Mouse (Mus musculus) forebrain, embryonic 13.5 days (tissue): ENCODE results near the gene Ntan1. TPM values are rescaled to one million over a fixed set of nuclear protein-coding genes. Genes with fewer than 3 reads are reported as not detected.
"Not testable (repeated sequence)": the region's sequence is repeated elsewhere in the genome, so short reads cannot be mapped to it uniquely, and the experiment has no call there.

ENCODE experiments used
- ATAC-seq: fragments of 200-750 bp; cut with Nextera tagmentation; 2 replicates; pipeline ENCODE4 v1.8.0; 2017
- H3K27ac ChIP-seq: fragments of 300-500 bp; sonication (generic); 2 replicates; pipeline ENCODE4 v1.5.1; 2015; ENCODE audit warnings: inconsistent platforms, mild to moderate bottlenecking, moderate library complexity
- H3K27me3 ChIP-seq: fragments of 300-500 bp; sonication (generic); 2 replicates; pipeline ENCODE4 v1.6.1; 2015; ENCODE audit warnings: mild to moderate bottlenecking, inconsistent platforms
- H3K36me3 ChIP-seq: fragments of 300-500 bp; sonication (generic); 2 replicates; pipeline ENCODE4 v1.6.1; 2015; ENCODE audit warnings: mild to moderate bottlenecking, inconsistent platforms; ENCODE audit not compliant: poor library complexity, severe bottlenecking
- H3K4me1 ChIP-seq: fragments of 300-500 bp; sonication (generic); 2 replicates; pipeline ENCODE4 v1.6.1; 2015; ENCODE audit warnings: inconsistent platforms
- H3K4me2 ChIP-seq: fragments of 300-500 bp; sonication (generic); 2 replicates; pipeline ENCODE4 v1.6.1; 2015; ENCODE audit warnings: inconsistent platforms, mild to moderate bottlenecking, moderate library complexity
- H3K4me3 ChIP-seq: fragments of 300-500 bp; sonication (generic); 2 replicates; pipeline ENCODE4 v1.5.1; 2015; ENCODE audit warnings: mild to moderate bottlenecking, inconsistent platforms
- H3K9ac ChIP-seq: fragments of 300-500 bp; sonication (generic); 2 replicates; pipeline ENCODE4 v1.6.1; 2015; ENCODE audit warnings: mild to moderate bottlenecking, inconsistent platforms
- H3K9me3 ChIP-seq: fragments of 300-500 bp; sonication (generic); replicated peaks from 2 replicates; pipeline ENCODE4 v1.6.1; 2016; ENCODE audit warnings: inconsistent platforms
- WGBS: fragments of 180-500 bp; shearing (Covaris S2); methylation state at CpG from one replicate; pipeline ENCODE4 v1.1.7; 2015; 5-methylcytosine and 5-hydroxymethylcytosine counted together
- polyA plus RNA-seq: library from polyadenylated mRNA; unstranded; fragments of >200 nt; fragmentation: Nextera tagmentation; extraction: Ambion mirVana; gene quantifications from 2 replicates; pipeline ENCODE4 v1.2.1, GENCODE M21; 2015

The Ntan1 gene
- polyA plus RNA-seq, 1 experiment from 2014 or later: 225 TPM

GRCm38 (mm10) chr16:13840056-13840455 lies 21.4 kb downstream of the Ntan1 start:
- H3K9me3 ChIP-seq: no peaks in the 10 kb centered on the region
- H3K27me3 ChIP-seq: no peaks in the 10 kb centered on the region
- H3K4me1 ChIP-seq: no peaks in the 10 kb centered on the region
- WGBS: 91% methylated on average over 7 of the region's 7 CpGs
- H3K4me2 ChIP-seq: no peak overlapping the region
- peaks cover 87% of the 10 kb centered on the region for H3K36me3 ChIP-seq
- no peak overlapping the region for H3K4me3 ChIP-seq
- H3K27ac ChIP-seq: no peak overlapping the region
- H3K9ac ChIP-seq: no peak overlapping the region
- ATAC-seq: no peak

- no peaks in the 10 kb centered on the region for H3K4me1 ChIP-seq
- H3K36me3 ChIP-seq: peaks cover 87% of the 10 kb centered on the region
- H3K27me3 ChIP-seq: no peaks in the 10 kb centered on the region
- H3K9me3 ChIP-seq: no peaks in the 10 kb centered on the region
- ATAC-seq: no peak
- H3K4me3 ChIP-seq: no peak overlapping the region
- H3K9ac ChIP-seq: no peak overlapping the region
- H3K4me2 ChIP-seq: no peak overlapping the region
- 95% methylated on average over 3 of the region's 3 CpGs for WGBS
- H3K27ac ChIP-seq: no peak overlapping the region
Measured at GRCm38 (mm10) chr16:13840956-13841355, 22.3 kb downstream of the Ntan1 start.

- no peak overlapping the region for H3K4me3 ChIP-seq
- ATAC-seq: no peak
- no peaks in the 10 kb centered on the region for H3K9me3 ChIP-seq
- no peaks in the 10 kb centered on the region for H3K27me3 ChIP-seq
- no peaks in the 10 kb centered on the region for H3K4me1 ChIP-seq
- H3K36me3 ChIP-seq: peaks cover 56% of the 10 kb centered on the region
- H3K4me2 ChIP-seq: no peak overlapping the region
- no peak overlapping the region for H3K9ac ChIP-seq
- no peak overlapping the region for H3K27ac ChIP-seq
- WGBS: 93% methylated on average over 5 of the region's 5 CpGs
Measured at GRCm38 (mm10) chr16:13845031-13845430, 26.4 kb downstream of the Ntan1 start.

GRCm38 (mm10) chr16:13846675-13847074 lies 28.0 kb downstream of the Ntan1 start:
- Histone ChIP-seq H3K27ac (no peak overlapping the region), H3K36me3 (peaks cover 44% of the 10 kb centered on the region), H3K4me3 (no peak overlapping the region), H3K4me1 (no peaks in the 10 kb centered on the region), H3K4me2 (no peak overlapping the region), H3K9me3 (no peaks in the 10 kb centered on the region), H3K27me3 (no peaks in the 10 kb centered on the region), H3K9ac (no peak overlapping the region)
- no peak for ATAC-seq
- WGBS: 89% methylated on average over 1 of the region's 1 CpGs

GRCm38 (mm10) chr16:13848310-13848709 lies 29.7 kb downstream of the Ntan1 start:
- Histone ChIP-seq H3K4me1 (no peaks in the 10 kb centered on the region), H3K27ac (no peak overlapping the region), H3K36me3 (peaks cover 43% of the 10 kb centered on the region), H3K4me3 (no peak overlapping the region), H3K9me3 (no peaks in the 10 kb centered on the region), H3K27me3 (no peaks in the 10 kb centered on the region), H3K9ac (no peak overlapping the region), H3K4me2 (no peak overlapping the region)
- ATAC-seq: no peak
- 86% methylated on average over 2 of the region's 2 CpGs for WGBS

GRCm38 (mm10) chr16:13851446-13851845 lies 32.8 kb downstream of the Ntan1 start:
- ATAC-seq: no peak
- H3K9me3 ChIP-seq: no peaks in the 10 kb centered on the region
- H3K27ac ChIP-seq: no peak overlapping the region

GRCm38 (mm10) chr16:13853886-13854285 lies 35.2 kb downstream of the Ntan1 start:
- no peak overlapping the region for H3K9ac ChIP-seq
- no peaks in the 10 kb centered on the region for H3K4me1 ChIP-seq
- ATAC-seq: no peak
- H3K4me2 ChIP-seq: no peak overlapping the region
- H3K4me3 ChIP-seq: no peak overlapping the region
- 93% methylated on average over 4 of the region's 4 CpGs for WGBS
- H3K36me3 ChIP-seq: peaks cover 35% of the 10 kb centered on the region
- no peak overlapping the region for H3K27ac ChIP-seq
- H3K27me3 ChIP-seq: no peaks in the 10 kb centered on the region
- H3K9me3 ChIP-seq: no peaks in the 10 kb centered on the region

More at GRCm38 (mm10) chr16:13851446-13851845, 32.8 kb downstream of the Ntan1 start:
- H3K4me2 ChIP-seq: no peak overlapping the region
- peaks cover 32% of the 10 kb centered on the region for H3K36me3 ChIP-seq
- WGBS: 94% methylated on average over 4 of the region's 4 CpGs
- H3K4me3 ChIP-seq: no peak overlapping the region
- H3K27me3 ChIP-seq: no peaks in the 10 kb centered on the region
- H3K9ac ChIP-seq: no peak overlapping the region
- H3K4me1 ChIP-seq: no peaks in the 10 kb centered on the region

- Histone ChIP-seq H3K9me3 (no peaks in the 10 kb centered on the region), H3K27me3 (no peaks in the 10 kb centered on the region), H3K4me3 (no peak overlapping the region), H3K27ac (no peak overlapping the region), H3K9ac (no peak overlapping the region), H3K36me3 (peaks cover 17% of the 10 kb centered on the region), H3K4me1 (peaks cover 9% of the 10 kb centered on the region; the same call in 1 of the 2 replicates), H3K4me2 (no peak overlapping the region)
- 90% methylated on average over 4 of the region's 4 CpGs for WGBS
- no peak for ATAC-seq
Measured at GRCm38 (mm10) chr16:13866076-13866475, 47.4 kb downstream of the Ntan1 start.

GRCm38 (mm10) chr16:13866616-13867015 lies 48.0 kb downstream of the Ntan1 start:
- no peak overlapping the region for H3K4me2 ChIP-seq
- peaks cover 9% of the 10 kb centered on the region; the same call in 1 of the 2 replicates for H3K4me1 ChIP-seq
- ATAC-seq: no peak
- H3K4me3 ChIP-seq: no peak overlapping the region
- no peak overlapping the region for H3K27ac ChIP-seq
- H3K9ac ChIP-seq: no peak overlapping the region
- H3K27me3 ChIP-seq: no peaks in the 10 kb centered on the region
- H3K9me3 ChIP-seq: no peaks in the 10 kb centered on the region
- 85% methylated on average over 5 of the region's 5 CpGs for whole genome bisulfite sequencing
- peaks cover 17% of the 10 kb centered on the region for H3K36me3 ChIP-seq

GRCm38 (mm10) chr16:13867406-13867805 lies 48.8 kb downstream of the Ntan1 start:
- not testable (repeated sequence) for H3K9ac ChIP-seq, H3K4me3 ChIP-seq, H3K27me3 ChIP-seq, H3K4me1 ChIP-seq, H3K9me3 ChIP-seq, H3K27ac ChIP-seq
- Histone ChIP-seq H3K4me2 (peak overlapping the region; percentile 56; the same call in 1 of the 2 replicates), H3K36me3 (peaks cover 16% of the 10 kb centered on the region)
- ATAC-seq: peak; percentile 69; the same call in 1 of the 2 replicates
- 12% methylated on average over 5 of the region's 5 CpGs for whole genome bisulfite sequencing

GRCm38 (mm10) chr16:13867910-13868514 lies 49.4 kb downstream of the Ntan1 start:
- no peaks in the 10 kb centered on the region for H3K27me3 ChIP-seq
- no peak overlapping the region for H3K27ac ChIP-seq
- no peaks in the 10 kb centered on the region for H3K9me3 ChIP-seq
- peak overlapping the region; percentile 56 for H3K4me2 ChIP-seq
- peaks cover 10% of the 10 kb centered on the region for H3K36me3 ChIP-seq
- peak overlapping the region; percentile 58; the same call in 1 of the 2 replicates for H3K9ac ChIP-seq
- peak; percentile 55; the same call in 1 of the 2 replicates for ATAC-seq
- H3K4me1 ChIP-seq: peaks cover 9% of the 10 kb centered on the region; the same call in 1 of the 2 replicates
- peak overlapping the region; percentile 25 for H3K4me3 ChIP-seq
- WGBS: 12% methylated on average over 34 of the region's 42 CpGs

- H3K4me2 ChIP-seq: no peak overlapping the region
- 95% methylated on average over 4 of the region's 4 CpGs for WGBS
- H3K4me3 ChIP-seq: no peak overlapping the region
- no peak overlapping the region for H3K9ac ChIP-seq
- no peaks in the 10 kb centered on the region for H3K9me3 ChIP-seq
- H3K36me3 ChIP-seq: peaks cover 38% of the 10 kb centered on the region
- H3K4me1 ChIP-seq: no peaks in the 10 kb centered on the region
- H3K27me3 ChIP-seq: no peaks in the 10 kb centered on the region
- ATAC-seq: no peak
- H3K27ac ChIP-seq: no peak overlapping the region
Measured at GRCm38 (mm10) chr16:13875483-13875882, 56.8 kb downstream of the Ntan1 start.
